Mouse (Mus musculus) E14TG2a.4 (cell line): ENCODE measurements around the gene Agap1.

ENCODE experiments used
- CTCF ChIP-seq: conservative IDR thresholded peaks from 2 replicates; pipeline ENCODE4 v1.5.1; 2014; ENCODE audit warnings: low read length
- NANOG ChIP-seq: IDR thresholded peaks from 2 replicates; pipeline ENCODE4 v1.6.1; 2014; ENCODE audit warnings: borderline replicate concordance, low read length, mixed read lengths

DNA sequence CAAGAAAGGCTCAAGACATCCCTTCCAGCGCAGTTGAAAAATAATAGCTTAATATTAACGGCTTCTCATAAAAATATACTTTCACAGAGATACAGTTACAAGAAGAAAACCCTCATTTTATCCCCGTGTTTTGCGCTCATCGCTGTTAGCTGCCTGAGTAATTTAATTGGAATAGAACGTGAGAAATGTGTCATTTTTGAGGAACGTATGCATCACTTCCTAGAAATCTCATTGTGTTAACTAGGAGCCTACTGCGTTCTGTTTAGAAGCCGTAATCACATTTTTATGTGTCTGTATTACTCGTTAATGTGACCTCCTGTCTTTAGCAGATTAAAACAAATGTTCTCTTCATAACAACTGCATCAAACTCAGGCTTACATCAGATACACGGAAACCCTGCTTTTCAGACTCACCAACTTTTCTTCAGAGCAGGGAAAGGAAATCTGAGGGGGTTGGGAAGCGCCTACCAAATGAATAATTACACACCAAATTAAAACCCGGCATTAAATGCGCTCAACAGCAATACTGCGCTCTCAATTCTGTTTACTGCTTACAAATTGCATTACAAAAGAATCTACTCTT lies 487.9 kb downstream of the Agap1 start:
- TF ChIP-seq CTCF (no peak), NANOG (no peak)
